Mouse (Mus musculus): ENCODE results near the gene Prkcz.

GRCm38 (mm10) chr4:155221106-155221505, 140.1 kb downstream of the Prkcz start:
- TF ChIP-seq CTCF (IDR thresholded peaks at IDR 0.05; ENCODE audit: extremely low read depth, insufficient read length, insufficient replicate concordance, low read depth, low read length): no peak
- no peak for TF ChIP-seq POLR2A (IDR thresholded peaks at IDR 0.05; ENCODE audit: low read depth, low read length)
